Mouse (Mus musculus) liver, embryonic 14.5 days (tissue): ENCODE results near the gene Psma1.
A peak's percentile ranks its signal among the peaks of the same experiment; 100 is the strongest.

Experiments
- CTCF ChIP-seq: IDR thresholded peaks from 2 replicates; pipeline ENCODE4 v1.5.1; 2016; ENCODE audit warnings: antibody characterized with exemption, low read depth, control low read depth
- EP300 ChIP-seq: IDR thresholded peaks from 2 replicates; pipeline ENCODE4 v1.6.1; 2016; ENCODE audit warnings: antibody characterized with exemption, low read depth

- TF ChIP-seq CTCF, result peak; percentile 46; the same call in 1 of the 2 replicates
- no peak for TF ChIP-seq EP300
Observed at GRCm38 (mm10) chr7:114251684-114252083, 24.2 kb downstream of the Psma1 start.
